Mouse (Mus musculus) heart, adult 18-20 months (tissue): ENCODE measurements at regions not wholly inside any gene's neighbourhood (a gene's known extent, or its start where the extent isn't known, plus 50 kb on each side); places are given as distances from the start of the nearest gene placed in this dataset.

Source experiments
- DNase-seq, 2 experiments: peaks; one replicate each; pipeline ENCODE4 v3.0.0; 2021 to 2022; ENCODE audit warnings: mixed read lengths in 1 of 2

DNA sequence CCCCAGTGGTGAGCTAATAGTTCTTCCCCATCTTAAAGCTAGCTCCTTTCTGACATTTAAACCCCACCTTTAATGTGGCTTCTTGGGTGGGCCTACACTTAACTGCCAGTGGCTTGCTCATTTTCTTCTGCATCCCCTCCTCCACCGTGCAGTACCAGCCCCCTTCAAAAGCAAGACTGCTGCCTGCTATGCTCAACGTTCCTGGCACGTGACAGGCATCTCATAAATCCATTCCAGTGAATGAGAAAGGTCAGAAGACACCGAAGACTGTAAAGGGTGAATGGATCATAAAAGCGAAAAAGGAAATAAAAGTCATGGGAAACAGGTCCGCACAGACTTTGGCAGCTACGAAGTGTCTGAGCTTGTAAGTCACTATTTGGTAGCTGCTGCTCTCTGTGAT is 212.8 kb upstream of the Prok2 start:
- DNase-seq = no peak

DNA sequence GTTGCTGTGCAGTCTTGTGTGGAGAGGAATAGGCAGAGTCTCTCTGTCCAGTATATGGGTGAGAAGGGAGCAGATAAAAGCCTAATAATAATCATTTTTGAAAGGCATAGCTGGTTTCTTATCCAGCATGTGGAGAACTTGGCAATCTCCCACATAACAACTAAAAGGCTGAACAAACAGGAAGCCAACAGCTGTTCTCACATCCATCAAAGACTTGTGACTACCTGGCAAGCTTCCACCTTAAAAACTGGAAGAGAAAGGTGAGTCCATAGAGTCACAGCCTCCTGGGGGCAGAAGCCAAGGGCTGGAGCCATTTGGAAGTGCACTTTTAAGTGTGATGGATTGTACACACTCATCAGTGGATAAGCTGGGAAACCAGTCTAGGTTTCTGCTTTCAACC is 210.5 kb upstream of the Prok2 start:
- DNase-seq = peak; percentile 14 to 18

DNA sequence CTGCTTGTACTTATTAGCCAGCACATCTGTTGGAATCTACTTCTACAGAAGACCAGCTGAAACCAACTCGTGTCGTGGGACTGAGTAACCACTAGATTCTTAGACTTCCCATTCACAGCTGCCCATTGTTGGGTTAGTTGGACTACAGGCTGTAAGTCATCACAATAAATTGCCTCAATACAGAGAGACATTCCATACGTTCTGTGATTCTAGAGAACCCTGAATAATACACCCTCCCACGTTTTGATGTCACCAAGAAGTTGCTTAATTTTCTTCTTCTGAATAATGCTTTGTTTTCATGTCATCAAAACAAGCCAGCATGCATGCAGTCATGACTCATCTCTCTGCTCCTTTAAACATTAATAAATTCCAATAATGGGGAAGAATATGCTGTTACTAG is 209.2 kb upstream of the Prok2 start:
- no peak for DNase-seq

DNA sequence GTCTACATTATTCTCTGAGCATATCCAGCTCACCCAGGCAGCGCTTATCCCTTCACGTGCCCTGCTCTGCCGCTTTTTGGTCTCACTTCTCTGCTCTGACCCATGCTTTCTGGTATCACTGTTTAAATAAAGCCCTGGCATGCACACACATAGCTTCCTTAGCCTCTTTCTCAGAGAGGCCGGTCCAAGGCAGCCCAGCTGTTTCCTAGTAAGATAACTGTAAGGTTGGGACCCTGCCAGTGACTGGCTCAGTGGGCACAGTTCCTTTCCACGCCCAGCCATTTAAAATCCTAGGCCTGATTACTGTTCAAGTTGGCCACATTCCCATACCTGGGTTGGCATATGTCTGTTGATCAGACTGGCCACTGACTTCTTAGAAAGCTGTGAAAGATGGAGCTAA is 208.2 kb upstream of the Prok2 start:
- DNase-seq = peak; percentile 53 to 60

DNA sequence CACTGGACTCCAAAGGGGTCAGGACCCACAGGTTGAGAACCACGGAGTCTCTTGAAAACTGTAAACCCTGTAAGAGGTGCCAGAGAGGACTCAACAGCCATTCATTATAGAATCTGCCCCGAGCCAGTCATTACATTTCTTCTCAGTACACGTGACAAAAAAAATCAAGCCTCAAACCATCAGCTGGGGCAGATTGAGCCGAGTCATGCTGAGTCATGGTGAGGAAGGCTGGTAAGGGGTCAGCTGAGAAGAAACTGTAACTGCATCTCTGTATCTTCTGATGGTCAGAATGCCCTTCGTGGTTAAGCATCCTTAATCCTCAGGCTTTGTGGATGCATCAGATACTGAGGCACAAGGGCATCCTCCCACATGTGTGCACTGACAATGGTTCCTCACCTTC is 207.2 kb upstream of the Prok2 start:
- DNase-seq = no peak

DNA sequence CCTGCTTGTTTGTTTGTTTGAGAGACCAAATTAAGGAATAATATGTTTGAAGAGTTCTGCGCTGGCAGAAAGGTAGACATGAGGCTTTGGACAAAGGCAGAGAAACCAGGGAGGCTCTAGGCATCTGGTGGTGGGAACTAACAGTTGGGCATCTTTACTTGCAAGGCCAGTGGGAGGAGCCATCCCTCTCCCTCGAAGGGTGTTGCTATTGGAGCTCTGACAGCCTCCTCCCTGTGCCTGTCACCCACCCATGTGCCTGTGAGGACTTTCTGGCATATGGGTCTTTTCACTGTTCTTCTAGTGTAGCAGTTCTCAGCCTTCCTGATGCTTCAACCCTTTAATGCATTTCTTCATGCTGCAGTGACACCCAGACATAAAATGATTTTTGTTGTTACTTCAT is 206.7 kb upstream of the Prok2 start:
- DNase-seq = no peak

DNA sequence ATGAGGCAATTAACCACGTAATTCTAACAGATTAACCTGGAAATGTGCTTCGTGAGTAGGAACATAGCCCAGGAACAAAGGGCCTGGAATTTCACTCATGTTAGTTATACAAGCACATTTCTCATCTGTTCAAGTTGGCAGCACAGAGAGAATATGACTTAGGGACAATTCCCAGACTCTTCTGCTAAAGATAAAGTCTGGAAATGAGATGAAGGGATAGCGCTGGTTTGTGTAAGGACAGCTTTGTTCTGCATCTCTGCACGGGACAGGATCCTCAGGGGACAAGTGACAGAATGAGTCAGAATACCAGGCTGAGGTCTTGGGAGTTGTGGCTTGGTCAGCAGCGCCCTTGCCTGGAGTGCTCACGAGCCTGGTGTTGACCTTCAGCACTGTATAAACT is 206.2 kb upstream of the Prok2 start:
- no peak for DNase-seq

DNA sequence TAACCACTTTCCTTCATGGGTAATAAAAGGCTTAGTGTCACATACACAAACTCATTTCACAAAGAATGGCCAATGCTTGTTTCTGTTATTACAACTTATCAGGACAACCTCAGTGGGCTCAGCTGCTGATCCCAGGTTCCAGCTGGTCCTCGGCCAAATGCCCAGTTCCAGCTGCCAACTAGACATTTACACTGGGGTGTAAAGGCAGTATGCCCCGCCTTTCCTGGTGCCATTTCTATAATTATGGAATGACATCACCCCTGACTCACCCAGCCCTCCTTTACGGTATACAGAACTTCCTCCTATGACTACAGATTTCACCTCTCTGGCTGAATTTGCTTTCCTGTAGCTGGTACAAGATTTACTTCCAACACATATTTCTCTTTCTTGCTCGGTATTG is 205.4 kb upstream of the Prok2 start:
- peak; percentile 56 for DNase-seq

DNA sequence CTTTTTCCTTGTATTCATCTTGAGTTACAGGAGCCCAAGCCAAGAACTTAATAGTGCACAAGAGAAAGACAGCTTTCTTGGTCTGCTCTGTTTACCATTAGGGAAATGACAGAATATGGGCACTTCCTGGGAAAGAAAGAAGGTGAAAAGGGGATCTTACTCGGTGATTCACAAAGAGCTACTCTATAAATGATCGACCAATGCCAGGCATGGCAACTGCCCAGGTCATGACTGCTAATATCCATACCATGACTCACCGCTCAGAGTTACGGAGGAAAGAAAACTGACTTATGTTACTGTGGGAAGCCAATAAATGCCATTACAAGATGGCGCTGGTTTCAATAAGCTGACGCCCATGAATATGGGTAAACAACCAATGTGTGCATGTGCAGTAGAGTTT is 204.1 kb upstream of the Prok2 start:
- no peak for DNase-seq

DNA sequence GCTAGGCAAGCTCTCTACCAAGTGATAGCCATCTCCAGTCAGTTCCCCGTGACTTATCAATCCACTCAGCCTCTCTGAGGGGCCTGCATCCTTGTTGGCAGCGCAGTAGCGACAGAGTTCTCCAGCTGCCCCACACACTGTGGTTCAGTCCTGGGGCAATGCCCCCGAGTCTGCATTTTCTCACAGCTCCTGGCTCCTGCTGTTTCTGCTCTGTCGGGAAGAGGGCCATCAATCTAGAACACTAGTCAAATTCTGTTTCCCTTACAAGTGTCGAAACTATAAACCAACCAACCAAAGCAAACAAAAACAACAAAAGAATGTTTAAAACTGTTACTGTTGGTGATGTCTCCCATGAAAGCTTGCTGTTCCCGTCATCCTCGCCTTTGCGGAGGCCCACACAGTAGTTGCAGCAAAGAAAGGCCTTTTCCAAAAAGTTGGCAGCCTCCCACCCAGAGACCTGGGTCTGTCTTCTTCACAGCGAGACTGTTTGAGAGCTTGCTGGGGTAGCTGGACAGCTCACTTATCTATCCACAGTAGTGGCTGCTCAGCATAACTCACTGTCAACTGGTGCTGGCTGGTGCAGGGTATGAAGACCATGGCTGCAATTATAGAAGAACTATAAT is 201.9 kb upstream of the Prok2 start:
- peak in 1 of 2 experiments; percentile 18 for DNase-seq

DNA sequence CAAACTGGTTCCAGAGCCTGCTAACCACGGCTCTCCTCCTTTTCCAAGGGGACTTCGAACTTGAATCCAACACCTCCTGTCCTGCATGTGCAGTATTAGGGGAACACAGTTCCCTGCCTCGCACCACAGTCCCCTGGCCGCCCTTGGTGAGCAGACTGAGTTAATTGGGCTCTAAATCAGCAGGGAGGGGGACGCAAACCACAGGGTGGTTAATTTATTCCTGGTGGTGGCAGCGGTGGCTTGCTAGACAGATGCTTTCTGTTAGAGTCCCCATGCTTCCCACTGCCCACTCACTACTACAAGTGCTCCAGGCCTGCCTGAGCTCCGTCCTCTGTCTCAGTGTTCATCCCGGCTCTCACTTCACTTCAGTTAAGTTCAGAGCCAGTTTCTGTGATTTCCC is 198.0 kb upstream of the Prok2 start:
- DNase-seq = no peak

DNA sequence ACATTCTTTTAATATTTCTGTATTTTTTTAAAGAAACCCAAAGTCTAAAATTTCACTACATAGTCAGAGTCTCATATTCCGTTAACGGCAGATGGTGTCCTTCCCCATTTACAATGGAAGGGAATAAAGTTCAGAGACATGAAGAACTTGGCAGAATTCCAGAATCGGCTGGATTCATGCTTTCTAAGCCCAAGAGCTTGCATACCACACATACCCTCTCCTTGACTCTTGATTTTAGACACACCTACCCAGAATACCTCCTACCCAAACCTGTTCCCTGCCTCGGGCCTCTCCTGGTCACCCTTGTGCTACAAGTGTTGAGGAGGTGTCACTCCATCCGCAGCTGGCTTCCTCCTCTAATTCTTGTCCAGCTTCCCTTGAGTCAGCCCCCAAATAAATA is 195.8 kb upstream of the Prok2 start:
- DNase-seq = no peak

DNA sequence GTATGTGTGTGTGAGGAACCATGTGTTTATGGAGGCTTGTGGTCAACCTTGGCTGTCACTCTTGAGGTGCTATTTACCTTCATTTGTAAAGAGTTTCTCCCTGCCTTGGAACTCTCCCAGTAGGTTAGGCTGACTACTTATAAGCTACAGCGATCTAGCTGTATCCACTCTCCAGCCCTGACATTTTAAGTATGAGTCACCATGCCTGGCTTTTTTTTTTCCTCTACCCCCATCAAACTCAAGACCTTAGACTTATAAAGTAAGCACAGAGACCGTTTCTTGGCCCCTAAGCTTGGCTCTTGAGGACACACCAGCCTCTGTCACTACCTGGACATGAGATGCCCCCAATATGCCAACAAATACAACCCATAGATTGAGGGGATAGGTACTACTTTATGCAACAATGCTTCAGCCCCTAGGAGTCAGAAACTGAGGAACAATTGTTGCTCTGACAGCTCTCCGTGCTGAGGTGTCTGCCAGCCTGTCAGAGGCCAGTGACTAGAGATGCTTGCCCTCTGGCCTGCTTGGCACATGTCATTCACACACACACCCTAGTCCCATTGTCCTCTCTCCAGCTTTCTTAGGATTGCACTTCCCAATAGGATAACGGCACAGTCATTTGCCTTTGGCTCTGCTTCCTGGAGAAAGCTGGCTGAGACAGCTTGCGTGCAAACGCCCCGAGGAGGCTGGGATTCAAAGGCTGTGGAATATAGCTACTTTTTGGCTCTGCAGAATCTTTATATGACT is 193.8 kb upstream of the Prok2 start:
- DNase-seq = peak; percentile 20 to 43

DNA sequence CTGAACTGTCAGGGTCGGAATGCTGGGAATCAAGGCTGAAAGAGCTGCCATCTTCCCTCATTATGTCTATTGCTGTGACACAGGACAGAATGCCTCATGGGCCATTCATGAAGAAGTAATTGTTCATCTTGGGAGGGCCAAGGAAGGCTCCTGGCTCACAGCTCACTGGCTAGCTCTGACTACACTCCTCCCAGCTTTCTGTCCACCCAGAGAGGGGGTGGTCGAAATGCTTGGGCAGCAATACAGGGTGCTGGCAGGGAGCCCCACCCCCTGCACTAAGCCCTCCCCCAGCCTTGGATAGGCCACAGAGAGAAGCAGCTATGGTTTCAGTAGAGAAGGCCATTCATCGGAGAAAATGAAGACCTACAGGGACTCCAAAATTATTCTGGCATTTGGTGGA is 192.2 kb upstream of the Prok2 start:
- no peak for DNase-seq

DNA sequence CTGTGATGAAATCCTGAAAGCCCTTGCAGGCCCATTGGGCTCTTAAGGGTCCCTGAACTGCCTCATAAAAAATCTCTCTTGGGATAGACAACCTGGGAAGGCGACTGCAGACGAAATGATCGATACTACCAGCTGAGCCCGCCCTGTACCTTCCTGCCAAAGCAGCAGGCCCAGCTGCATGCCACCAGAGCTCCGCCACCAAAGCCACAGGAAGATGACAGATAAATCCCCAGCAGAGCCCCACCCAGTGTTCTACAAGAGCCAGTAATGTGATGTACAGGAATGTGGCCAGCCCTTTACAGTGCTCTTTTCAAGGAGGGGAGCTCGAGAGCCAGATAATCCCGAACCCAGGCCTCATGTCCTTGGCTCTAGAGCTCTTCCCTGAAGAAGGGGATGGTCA is 183.7 kb upstream of the Prok2 start:
- no peak for DNase-seq

DNA sequence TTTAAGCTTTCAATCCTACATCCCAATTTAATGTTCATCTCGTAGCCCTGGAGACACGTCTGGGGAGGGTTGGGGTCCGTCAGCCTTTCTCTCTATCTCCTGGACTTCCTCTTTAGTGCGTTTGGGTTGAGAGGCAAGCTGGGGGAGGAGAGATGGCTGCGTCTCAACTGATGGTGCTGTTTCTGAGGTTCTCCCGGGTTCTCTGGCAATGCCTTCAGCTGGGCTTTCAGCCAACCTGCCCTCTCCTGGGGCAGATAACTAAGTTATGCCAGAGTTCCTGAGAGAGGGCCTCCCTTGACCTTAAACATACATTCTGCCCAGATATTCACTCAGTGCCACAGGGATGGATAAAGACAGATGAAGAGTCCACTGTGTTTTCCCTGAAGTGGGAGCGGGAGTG is 183.3 kb upstream of the Prok2 start:
- peak; percentile 61 to 69 for DNase-seq

DNA sequence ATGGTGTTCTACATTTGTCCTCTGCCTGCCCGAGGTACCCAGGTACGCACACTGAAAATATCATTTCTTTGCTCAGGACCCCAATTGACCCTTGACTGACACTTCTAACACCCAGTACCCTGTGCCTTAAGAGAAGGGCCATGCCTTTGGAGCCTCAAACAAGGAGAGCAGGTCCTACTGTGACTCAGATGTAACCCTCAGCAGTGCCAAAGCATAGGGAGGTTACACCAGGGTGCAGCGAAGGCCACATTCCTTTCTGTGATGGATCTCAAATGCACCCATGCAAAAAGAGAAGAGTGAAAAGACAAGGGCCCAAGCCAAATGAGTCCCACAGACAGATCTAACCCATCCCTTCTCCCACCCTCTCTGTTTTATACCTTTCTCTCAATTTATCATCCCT is 181.9 kb upstream of the Prok2 start:
- no peak for DNase-seq

DNA sequence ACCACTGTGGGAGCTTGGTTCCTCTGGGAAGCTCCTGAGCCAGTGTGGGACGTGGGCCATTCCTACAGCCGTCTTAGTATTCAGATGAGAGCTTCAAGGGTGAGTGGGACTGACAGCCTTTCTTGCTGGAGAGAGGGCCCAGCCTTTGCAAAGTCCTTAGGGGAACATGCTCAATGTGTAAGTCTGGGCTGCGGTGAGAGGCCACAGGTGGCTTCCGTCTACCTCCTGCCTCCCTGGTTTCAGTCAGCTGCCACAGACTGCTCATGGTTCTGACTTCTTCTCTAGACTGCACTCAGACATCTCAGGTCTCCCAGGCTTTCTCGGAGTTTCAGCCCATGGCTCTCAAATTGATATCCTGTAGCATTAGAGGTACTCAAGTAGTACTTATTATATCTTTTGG is 179.0 kb upstream of the Prok2 start:
- no peak for DNase-seq

DNA sequence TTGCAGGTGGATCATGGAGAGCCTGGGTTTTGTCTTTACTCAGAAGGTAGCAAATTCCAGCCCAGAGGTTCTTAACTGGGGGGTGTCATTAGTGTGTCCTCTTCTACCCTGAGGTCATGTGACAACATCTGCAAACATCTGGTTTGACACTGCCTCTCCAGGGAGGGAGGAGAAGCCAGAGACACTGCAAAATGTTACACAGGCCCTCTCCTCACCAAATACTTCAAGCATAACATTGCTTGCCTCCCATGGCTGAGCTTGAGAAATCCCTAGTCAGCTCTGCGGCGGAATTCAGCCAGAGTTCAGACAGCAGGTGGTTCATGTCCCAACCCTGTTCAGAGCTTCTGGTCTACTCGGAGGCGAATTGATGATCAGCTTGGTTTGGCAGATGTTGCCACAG is 178.4 kb upstream of the Prok2 start:
- DNase-seq = peak; percentile 53 to 73

DNA sequence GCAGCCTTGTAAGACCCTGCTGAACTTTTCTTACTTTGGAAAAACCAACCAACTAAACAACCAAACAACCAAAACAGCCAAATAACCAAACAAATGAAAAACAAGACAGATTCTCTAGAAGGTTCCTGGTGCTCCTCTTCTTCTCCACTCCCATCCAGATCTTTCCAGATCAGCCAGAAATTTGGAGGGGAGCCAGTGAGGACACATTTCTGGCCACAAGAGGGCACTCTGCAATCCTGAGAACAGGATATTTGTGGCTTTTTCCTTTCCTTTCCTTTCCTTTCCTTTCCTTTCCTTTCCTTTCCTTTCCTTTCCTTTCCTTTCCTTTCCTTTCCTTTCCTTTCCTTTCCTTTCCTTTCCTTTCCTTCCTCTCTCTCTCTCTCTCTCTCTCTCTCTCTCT is 177.9 kb upstream of the Prok2 start:
- peak; percentile 62 to 89 for DNase-seq

DNA sequence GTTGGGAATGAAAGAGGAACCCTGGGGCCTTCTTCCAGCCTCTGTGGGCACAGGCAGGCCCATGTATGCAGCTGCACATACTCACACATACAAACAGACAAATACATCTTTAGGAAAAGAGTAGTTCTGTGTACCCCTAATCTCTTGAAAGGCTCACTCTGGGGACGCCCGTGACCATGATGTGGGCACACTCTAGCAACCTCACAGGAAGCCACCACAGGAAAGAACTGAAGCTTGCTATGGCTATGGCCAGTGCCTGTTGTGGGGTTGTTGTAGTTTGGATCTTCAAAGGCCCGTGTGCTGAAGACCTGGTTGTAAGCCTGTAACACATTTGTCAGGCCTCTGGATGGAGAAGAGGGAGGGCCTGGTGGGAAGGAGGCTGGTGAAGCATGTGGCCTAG is 175.4 kb upstream of the Prok2 start:
- no peak for DNase-seq

DNA sequence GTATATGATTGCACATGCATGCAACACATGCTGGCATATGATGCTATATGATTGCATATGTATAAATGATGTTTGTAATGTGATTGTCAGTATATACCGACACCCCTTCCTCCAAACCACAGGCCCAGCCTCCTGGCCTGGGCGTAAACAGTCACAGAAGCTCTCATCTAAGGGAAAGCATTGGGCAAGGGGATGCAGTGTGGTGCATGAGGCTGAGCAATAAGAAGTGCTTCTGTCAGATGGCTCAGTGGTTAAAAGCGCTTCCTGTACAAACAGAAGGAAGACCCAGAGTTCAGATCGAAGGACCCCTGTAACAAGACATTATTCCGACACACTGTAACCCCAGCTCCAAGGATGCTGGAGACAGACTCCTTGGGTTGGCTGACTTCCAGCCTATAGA is 175.0 kb upstream of the Prok2 start:
- DNase-seq = no peak

DNA sequence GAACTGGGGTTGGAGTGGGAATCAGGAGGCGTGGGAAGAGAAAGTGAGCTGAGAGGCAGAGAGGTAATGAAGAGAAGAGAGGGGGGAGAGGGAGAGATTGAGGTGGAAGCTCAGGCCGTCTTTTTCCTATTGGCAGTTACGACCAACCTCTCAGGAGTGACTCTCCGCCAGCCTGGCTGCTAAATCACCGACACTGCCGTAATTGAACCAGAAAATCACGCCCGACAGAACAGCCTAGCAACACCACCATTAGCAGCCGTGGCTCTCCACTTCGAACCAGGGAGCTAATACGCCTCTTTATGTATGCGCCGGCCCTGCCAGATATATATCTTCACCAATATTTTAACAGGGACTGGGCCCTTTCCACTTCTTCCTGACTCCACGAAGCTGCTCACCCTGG is 173.5 kb upstream of the Prok2 start:
- no peak for DNase-seq

DNA sequence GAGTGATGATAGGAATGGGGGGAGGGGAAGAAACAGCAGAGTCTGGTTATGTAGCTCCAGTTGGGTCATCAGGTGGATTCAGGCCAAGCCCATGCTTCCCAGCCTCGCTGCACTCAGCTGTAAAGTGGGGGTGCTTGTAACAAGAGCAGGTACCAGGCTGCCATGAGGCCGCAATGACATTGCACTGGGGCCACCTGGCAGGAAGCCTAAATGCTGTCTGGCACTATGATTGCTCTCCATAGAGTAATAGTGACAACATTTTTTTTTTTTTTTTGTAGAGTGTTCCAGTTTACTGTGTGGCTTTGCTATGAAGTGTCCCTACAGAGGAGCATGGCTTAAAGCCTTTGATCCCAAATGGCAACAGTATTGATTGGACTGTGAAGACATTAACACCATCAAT is 171.9 kb upstream of the Prok2 start:
- DNase-seq = no peak

DNA sequence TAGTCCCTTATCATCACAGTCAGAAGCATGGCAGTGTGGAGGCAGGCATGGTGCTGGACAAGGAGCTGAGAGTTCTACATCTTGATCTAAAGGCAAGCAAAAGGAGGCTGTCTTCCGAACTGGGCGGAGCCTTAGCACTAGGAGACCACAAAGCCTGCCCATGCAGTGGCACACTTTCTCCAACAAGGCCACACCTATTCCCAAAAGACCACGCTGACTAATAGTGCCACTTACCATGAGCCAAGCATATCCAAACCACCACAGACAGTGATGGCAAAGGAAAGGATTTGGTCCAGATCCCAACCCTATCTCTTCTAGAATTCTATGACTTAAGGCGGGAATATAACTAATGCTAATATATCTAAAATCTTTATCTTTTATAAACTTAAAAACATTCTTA is 169.4 kb upstream of the Prok2 start:
- no peak for DNase-seq
